Mouse (Mus musculus) adrenal gland, adult (tissue): ENCODE data around the gene Lap3.

Source experiments
- DNase-seq, 2 experiments: peaks; one replicate each; pipeline ENCODE4 v3.0.0; 2022 to 2023; ENCODE audit warnings: low spot score in 1 of 2; ENCODE audit not compliant: inconsistent age in 2 of 2

The Lap3 gene

GRCm38 (mm10) chr5:45493191-45494092 is at the start of gene Lap3:
Lap3 (plus strand) TSS chr5:45493374.
- DNase-seq = peak; percentile 100

GRCm38 (mm10) chr5:45444130-45444832 is 48.9 kb upstream of the Lap3 start:
- no peak for DNase-seq

GRCm38 (mm10) chr5:45448676-45449075 is 44.5 kb upstream of the Lap3 start:
- peak in 1 of 2 experiments; percentile 20 for DNase-seq

- peak in 1 of 2 experiments; percentile 18 for DNase-seq
Observed at GRCm38 (mm10) chr5:45449206-45449605, 44.0 kb upstream of the Lap3 start.

GRCm38 (mm10) chr5:45449831-45450716 is 43.1 kb upstream of the Lap3 start, which contains the start of gene Qdpr:
Qdpr (minus strand) TSS chr5:45450236.
- DNase-seq = peak; percentile 96 to 99

- DNase-seq = no peak
Observed at GRCm38 (mm10) chr5:45453451-45453850, 39.7 kb upstream of the Lap3 start, which contains the start of gene Clrn2. Clrn2 (plus strand) TSS chr5:45453751.

- peak in 1 of 2 experiments; percentile 13 for DNase-seq
Observed at GRCm38 (mm10) chr5:45454456-45454855, 38.7 kb upstream of the Lap3 start.

- DNase-seq = peak; percentile 28 to 75
Observed at GRCm38 (mm10) chr5:45472880-45473450, 20.2 kb upstream of the Lap3 start.

GRCm38 (mm10) chr5:45473521-45473920 is 19.7 kb upstream of the Lap3 start:
- DNase-seq = no peak

- peak in 1 of 2 experiments; percentile 86 for DNase-seq
Observed at GRCm38 (mm10) chr5:45474215-45474614, 19.0 kb upstream of the Lap3 start.

GRCm38 (mm10) chr5:45474758-45475157 is 18.4 kb upstream of the Lap3 start:
- no peak for DNase-seq

- no peak for DNase-seq
Observed at GRCm38 (mm10) chr5:45475771-45476170, 17.4 kb upstream of the Lap3 start.

- DNase-seq = no peak
Observed at GRCm38 (mm10) chr5:45476288-45476687, 16.9 kb upstream of the Lap3 start.

- DNase-seq = no peak
Observed at GRCm38 (mm10) chr5:45477601-45478000, 15.6 kb upstream of the Lap3 start.

- DNase-seq = no peak
Observed at GRCm38 (mm10) chr5:45480066-45480465, 13.1 kb upstream of the Lap3 start.

- DNase-seq = no peak
Observed at GRCm38 (mm10) chr5:45481125-45481524, 12.0 kb upstream of the Lap3 start.

GRCm38 (mm10) chr5:45482607-45483006 is 10.6 kb upstream of the Lap3 start:
- peak in 1 of 2 experiments; percentile 27 for DNase-seq

GRCm38 (mm10) chr5:45483654-45484053 is 9.5 kb upstream of the Lap3 start:
- DNase-seq = no peak

- DNase-seq = no peak
Observed at GRCm38 (mm10) chr5:45491776-45492175, 1.4 kb upstream of the Lap3 start.

- DNase-seq = peak in 1 of 2 experiments; percentile 27
Observed at GRCm38 (mm10) chr5:45494093-45494755, 1.1 kb downstream of the Lap3 start.
